Mouse (Mus musculus) forebrain, embryonic 14.5 days (tissue): Measurements from ENCODE around the gene Iqch. TPM values are rescaled to one million over a fixed set of nuclear protein-coding genes. Genes with fewer than 3 reads are reported as not detected.
A peak's percentile ranks its signal among the peaks of the same experiment; 100 is the strongest.

ENCODE experiments used
- ATAC-seq: fragments of 200-750 bp; cut with Nextera tagmentation; 2 replicates; pipeline ENCODE4 v1.8.0; 2017; ENCODE audit warnings: mild to moderate bottlenecking, moderate library complexity
- DNase-seq: peaks from one replicate; pipeline ENCODE4 v3.0.0-alpha.2; 2015; ENCODE audit warnings: low spot score
- H3K27ac ChIP-seq: fragments of 300-500 bp; sonication (generic); 2 replicates; pipeline ENCODE4 v1.5.1; 2014; ENCODE audit warnings: low read depth, mild to moderate bottlenecking, control low read depth, low read length, moderate library complexity
- H3K27me3 ChIP-seq: fragments of 300-500 bp; sonication (generic); replicated peaks from 2 replicates; pipeline ENCODE4 v1.6.1; 2014; ENCODE audit warnings: low read length, control low read depth, mixed read lengths; ENCODE audit not compliant: control insufficient read depth, insufficient read depth
- H3K36me3 ChIP-seq: fragments of 300-500 bp; sonication (generic); 2 replicates; pipeline ENCODE4 v1.6.1; 2014; ENCODE audit warnings: low read length, control low read depth; ENCODE audit not compliant: control insufficient read depth, insufficient read depth
- H3K4me1 ChIP-seq: fragments of 300-500 bp; sonication (generic); 2 replicates; pipeline ENCODE4 v1.6.1; 2014; ENCODE audit warnings: antibody characterized with exemption, low read length, control low read depth; ENCODE audit not compliant: control insufficient read depth, insufficient read depth
- H3K4me2 ChIP-seq: fragments of 300-500 bp; sonication (generic); 2 replicates; pipeline ENCODE4 v1.6.1; 2014; ENCODE audit warnings: mild to moderate bottlenecking, control low read depth, low read length
- H3K4me3 ChIP-seq: fragments of 300-500 bp; sonication (generic); 2 replicates; pipeline ENCODE4 v1.5.1; 2014; ENCODE audit warnings: low read depth, low read length, control low read depth
- H3K9ac ChIP-seq: fragments of 300-500 bp; sonication (generic); 2 replicates; pipeline ENCODE4 v1.6.1; 2014; ENCODE audit warnings: mild to moderate bottlenecking, low read length, control low read depth, moderate library complexity
- H3K9me3 ChIP-seq: fragments of 300-500 bp; sonication (generic); replicated peaks from 2 replicates; pipeline ENCODE4 v1.6.1; 2016; ENCODE audit warnings: low read length, control low read depth, mixed read lengths; ENCODE audit not compliant: control insufficient read depth
- WGBS: fragments of 180-500 bp; shearing (Covaris S2); extraction: QIAGEN DNeasy Blood & Tissue Kit; methylation state at CpG from one replicate; pipeline ENCODE4 v1.1.7; 2014; 5-methylcytosine and 5-hydroxymethylcytosine counted together
- polyA plus RNA-seq: library from polyadenylated mRNA; unstranded; fragments of >200 nt; fragmentation: Nextera tagmentation; extraction: Ambion mirVana; gene quantifications from 2 replicates; pipeline ENCODE4 v1.2.1, GENCODE M21; 2014

Iqch gene
- polyA plus RNA-seq, 1 experiment from 2014 or later: 0.06 TPM

DNA sequence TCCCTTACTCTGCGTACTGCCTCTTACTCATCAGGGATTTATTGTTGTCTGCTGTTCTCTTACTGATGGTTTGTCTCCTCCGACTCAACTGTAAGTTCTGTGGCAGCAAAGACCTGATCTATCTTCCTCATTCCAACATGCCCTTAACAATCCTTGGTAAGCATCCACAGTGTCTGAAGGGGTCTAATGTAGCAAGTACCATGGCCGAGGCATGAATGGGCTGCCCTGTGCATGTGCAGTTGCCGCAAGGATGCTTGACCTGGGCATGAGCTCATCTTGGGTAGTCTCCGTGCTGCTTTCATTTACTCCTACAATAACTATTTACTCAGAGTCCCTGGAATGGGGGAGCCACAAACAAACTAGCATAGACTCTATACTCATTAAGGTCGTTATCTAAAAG, 17.0 kb downstream of the Iqch start:
- ATAC-seq (no peak), DNase-seq (no peak)
- H3K9ac ChIP-seq: no peak overlapping the region
- 86% methylated on average over 6 of the region's 6 CpGs for WGBS
- no peaks in the 10 kb centered on the region for H3K4me1 ChIP-seq
- no peak overlapping the region for H3K4me2 ChIP-seq
- H3K36me3 ChIP-seq: no peaks in the 10 kb centered on the region
- no peaks in the 10 kb centered on the region for H3K9me3 ChIP-seq
- no peak overlapping the region for H3K27ac ChIP-seq
- no peak overlapping the region for H3K4me3 ChIP-seq
- H3K27me3 ChIP-seq: no peaks in the 10 kb centered on the region; the same call in 1 of the 2 replicates

DNA sequence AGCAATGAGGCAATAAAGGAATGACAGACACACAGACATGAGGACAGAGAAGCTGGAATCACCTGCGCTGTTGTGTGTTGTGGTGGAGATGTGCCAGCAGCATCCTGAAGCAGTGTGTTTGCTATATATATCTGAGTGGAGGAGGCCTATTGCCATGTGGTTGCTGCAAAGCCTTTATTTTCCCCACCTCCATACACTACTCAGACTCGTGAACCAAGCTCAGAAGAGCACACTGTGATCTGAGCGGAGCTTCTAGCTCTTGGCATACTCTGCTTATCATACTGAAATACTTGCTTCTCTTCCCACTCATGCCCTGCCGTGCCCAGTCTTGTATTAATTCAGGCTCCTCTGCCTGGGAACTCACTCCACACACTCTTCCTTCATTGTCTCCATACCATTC, 20.5 kb downstream of the Iqch start:
- no peak overlapping the region for H3K27ac ChIP-seq
- no peaks in the 10 kb centered on the region for H3K9me3 ChIP-seq
- no peaks in the 10 kb centered on the region for H3K4me1 ChIP-seq
- H3K36me3 ChIP-seq: no peaks in the 10 kb centered on the region
- no peaks in the 10 kb centered on the region for H3K27me3 ChIP-seq
- no peak for DNase-seq
- H3K4me3 ChIP-seq: no peak overlapping the region
- 83% methylated on average over 4 of the region's 4 CpGs for WGBS
- no peak overlapping the region for H3K9ac ChIP-seq
- no peak overlapping the region for H3K4me2 ChIP-seq
- no peak for ATAC-seq

DNA sequence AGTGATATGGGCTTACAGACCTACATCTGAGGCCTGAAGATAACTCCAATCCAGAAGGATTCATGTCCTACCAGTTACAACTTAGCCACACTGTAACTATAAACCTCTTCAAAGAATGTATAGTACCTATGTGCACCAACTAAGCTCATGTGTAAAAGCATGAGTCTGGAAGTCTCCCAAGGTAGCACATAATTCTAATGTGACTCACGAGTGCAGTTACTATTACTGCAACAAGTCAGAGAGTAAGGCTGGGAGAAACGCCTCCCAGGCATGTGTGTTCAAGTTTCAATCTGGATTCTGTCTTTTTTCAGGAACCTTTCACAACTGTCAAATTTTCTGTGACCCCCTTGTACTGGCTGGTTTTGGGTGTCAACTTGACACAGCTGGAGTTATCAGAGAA, 22.2 kb downstream of the Iqch start:
- WGBS: 89% methylated on average over 2 of the region's 2 CpGs
- no peaks in the 10 kb centered on the region for H3K9me3 ChIP-seq
- no peak overlapping the region for H3K9ac ChIP-seq
- H3K4me1 ChIP-seq: no peaks in the 10 kb centered on the region
- no peak overlapping the region for H3K27ac ChIP-seq
- ATAC-seq: no peak
- H3K4me2 ChIP-seq: no peak overlapping the region
- H3K27me3 ChIP-seq: no peaks in the 10 kb centered on the region
- no peaks in the 10 kb centered on the region for H3K36me3 ChIP-seq
- no peak for DNase-seq
- no peak overlapping the region for H3K4me3 ChIP-seq

DNA sequence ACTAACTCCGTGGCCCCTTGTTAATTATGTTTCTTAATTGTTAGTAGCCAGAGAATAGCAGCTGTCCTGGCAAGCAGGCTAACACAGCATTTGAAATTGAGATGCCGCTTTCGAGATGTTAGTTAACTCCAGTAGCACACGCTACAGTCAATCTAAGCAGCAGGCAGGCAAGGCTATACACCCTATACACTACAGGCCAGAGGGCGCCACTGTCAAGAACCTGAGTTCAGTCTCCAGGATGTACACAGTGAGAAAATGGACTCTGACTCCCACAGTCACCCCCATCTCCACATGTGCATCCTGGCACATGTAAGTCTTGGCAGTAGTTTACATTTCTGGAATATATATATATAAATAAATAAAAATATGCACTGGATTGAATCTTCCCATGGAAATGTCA, 22.6 kb downstream of the Iqch start:
- no peak overlapping the region for H3K9ac ChIP-seq
- ATAC-seq (no peak), DNase-seq (no peak)
- H3K4me3 ChIP-seq: no peak overlapping the region
- H3K27ac ChIP-seq: no peak overlapping the region
- WGBS: 70% methylated on average over 5 of the region's 5 CpGs
- no peaks in the 10 kb centered on the region for H3K27me3 ChIP-seq
- no peaks in the 10 kb centered on the region for H3K4me1 ChIP-seq
- no peaks in the 10 kb centered on the region for H3K9me3 ChIP-seq
- no peak overlapping the region for H3K4me2 ChIP-seq
- H3K36me3 ChIP-seq: no peaks in the 10 kb centered on the region

DNA sequence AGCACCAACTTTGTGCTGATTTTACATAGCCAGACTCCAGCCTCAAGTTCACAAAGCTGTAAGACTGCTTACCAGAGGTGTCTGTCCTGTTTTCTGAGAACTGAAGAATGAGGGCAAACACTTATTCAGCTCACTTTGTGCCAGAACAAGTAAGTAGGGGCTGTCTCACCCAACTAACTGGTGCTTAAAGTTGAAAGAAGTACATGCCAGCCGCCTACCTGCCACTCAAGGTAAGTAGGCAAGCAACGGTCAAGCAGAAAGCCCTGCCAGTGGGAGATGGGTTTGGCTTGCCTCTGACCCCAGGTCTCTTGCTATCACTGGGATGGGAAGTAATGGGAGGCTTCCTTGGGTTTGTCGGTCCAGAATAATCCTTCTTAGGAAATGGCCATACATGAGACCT, 24.8 kb downstream of the Iqch start:
- no peak for DNase-seq

DNA sequence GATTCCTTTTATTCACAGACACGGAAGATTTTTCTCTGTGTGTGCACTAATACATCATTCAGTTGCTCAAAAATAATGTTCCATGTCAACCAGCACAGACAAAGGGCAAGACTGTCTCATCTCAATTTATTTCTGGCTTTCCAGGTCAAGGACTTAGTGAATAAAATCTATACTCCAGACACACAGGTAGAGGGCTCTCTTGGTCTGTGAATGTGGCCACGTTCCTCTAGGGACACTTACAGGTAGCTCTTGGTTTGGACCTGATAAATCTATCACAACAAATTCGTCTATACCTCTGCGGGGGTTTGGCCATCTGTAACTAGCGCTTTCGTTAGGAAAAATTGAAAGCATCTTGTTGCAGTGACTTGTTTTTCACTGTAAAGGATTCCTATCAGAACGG, 29.4 kb downstream of the Iqch start:
- 75% methylated on average over 7 of the region's 7 CpGs for WGBS

More for the DNA sequence above, 24.8 kb downstream of the Iqch start:
- H3K9me3 ChIP-seq: no peaks in the 10 kb centered on the region
- H3K27me3 ChIP-seq: no peaks in the 10 kb centered on the region
- no peak overlapping the region for H3K4me2 ChIP-seq
- no peak overlapping the region for H3K27ac ChIP-seq
- no peak for ATAC-seq
- no peaks in the 10 kb centered on the region for H3K4me1 ChIP-seq
- H3K36me3 ChIP-seq: no peaks in the 10 kb centered on the region
- WGBS: 82% methylated on average over 3 of the region's 3 CpGs
- H3K4me3 ChIP-seq: no peak overlapping the region
- no peak overlapping the region for H3K9ac ChIP-seq

DNA sequence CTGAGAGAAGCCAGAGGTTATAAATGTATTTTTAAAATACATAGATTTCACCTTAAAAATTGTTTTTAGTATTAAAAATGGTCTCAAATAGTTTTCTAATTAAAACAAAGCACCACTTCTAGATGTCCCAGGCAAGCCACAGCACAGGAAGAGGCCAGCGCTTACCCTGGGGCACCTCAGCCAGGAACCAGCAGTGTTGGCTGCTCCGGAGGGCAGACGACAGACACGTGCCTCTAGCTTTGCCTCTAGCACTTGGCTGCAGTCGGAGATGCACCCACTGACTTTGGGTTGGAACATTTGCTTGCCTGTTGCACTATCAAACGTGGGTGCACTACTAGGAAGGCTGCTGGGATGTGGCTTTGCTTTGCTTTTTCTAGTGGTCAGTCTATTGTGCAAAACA, 30.4 kb downstream of the Iqch start:
- Histone ChIP-seq H3K9ac (no peak overlapping the region), H3K36me3 (no peaks in the 10 kb centered on the region), H3K27ac (no peak overlapping the region), H3K4me3 (no peak overlapping the region), H3K27me3 (no peaks in the 10 kb centered on the region), H3K9me3 (no peaks in the 10 kb centered on the region), H3K4me2 (no peak overlapping the region), H3K4me1 (peaks cover 10% of the 10 kb centered on the region; the same call in 1 of the 2 replicates)
- ATAC-seq: no peak
- DNase-seq: no peak
- 40% methylated on average over 6 of the region's 6 CpGs for WGBS

More for the DNA sequence above, 29.4 kb downstream of the Iqch start:
- Histone ChIP-seq H3K9me3 (no peaks in the 10 kb centered on the region), H3K27ac (no peak overlapping the region), H3K27me3 (no peaks in the 10 kb centered on the region), H3K36me3 (no peaks in the 10 kb centered on the region), H3K4me3 (no peak overlapping the region), H3K4me2 (no peak overlapping the region), H3K4me1 (peaks cover 10% of the 10 kb centered on the region; the same call in 1 of the 2 replicates), H3K9ac (no peak overlapping the region)
- DNase-seq: no peak
- no peak for ATAC-seq

DNA sequence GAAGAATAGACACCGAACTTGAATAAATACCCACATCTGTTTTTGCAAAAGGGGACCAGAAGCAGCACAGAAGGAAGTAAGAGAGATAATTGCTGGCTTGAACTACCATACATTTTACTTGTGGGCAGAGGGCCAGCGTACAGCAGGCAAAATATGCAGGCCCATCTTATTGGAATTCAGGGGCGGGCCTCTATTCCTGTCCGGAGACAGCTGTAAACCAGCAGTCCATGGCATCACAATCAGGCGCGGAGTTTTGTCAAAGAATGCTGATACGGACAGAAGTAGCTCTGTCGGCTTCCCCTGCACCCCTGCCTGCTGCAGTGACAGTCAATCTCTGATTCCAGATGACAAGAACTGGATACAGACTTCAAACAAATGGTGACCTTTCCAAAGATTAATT, 33.5 kb downstream of the Iqch start:
- Histone ChIP-seq H3K4me1 (peaks cover 10% of the 10 kb centered on the region; the same call in 1 of the 2 replicates), H3K27ac (no peak overlapping the region), H3K4me2 (no peak overlapping the region), H3K36me3 (no peaks in the 10 kb centered on the region), H3K27me3 (no peaks in the 10 kb centered on the region), H3K9me3 (no peaks in the 10 kb centered on the region), H3K4me3 (no peak overlapping the region), H3K9ac (no peak overlapping the region)
- WGBS: 16% methylated on average over 8 of the region's 8 CpGs
- DNase-seq (peak; percentile 67), ATAC-seq (peak; percentile 10; the same call in 1 of the 2 replicates)

DNA sequence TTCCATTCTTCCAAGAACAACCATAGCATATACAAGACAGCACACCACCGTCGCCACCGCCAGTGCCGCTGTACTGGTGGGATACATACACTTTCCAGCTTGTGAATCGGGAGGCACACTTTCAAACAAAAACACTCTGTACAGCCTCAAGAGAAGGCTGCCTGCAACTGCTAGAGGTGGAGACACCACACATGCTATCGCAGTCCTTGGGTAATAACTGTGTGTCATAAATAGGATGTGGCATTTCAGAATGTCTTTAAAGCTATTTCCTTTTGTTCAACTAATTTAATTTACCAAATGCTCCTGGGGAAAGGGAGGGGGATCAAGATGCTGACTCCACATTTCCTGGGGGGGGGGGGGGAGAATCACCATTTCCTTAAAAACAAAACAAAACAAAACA, 34.0 kb downstream of the Iqch start:
- WGBS: 72% methylated on average over 6 of the region's 6 CpGs
- DNase-seq: no peak

More for the DNA sequence above, 34.0 kb downstream of the Iqch start:
- Histone ChIP-seq H3K4me3 (no peak overlapping the region), H3K4me1 (peaks cover 10% of the 10 kb centered on the region; the same call in 1 of the 2 replicates), H3K27me3 (no peaks in the 10 kb centered on the region), H3K9ac (no peak overlapping the region), H3K27ac (no peak overlapping the region), H3K36me3 (no peaks in the 10 kb centered on the region), H3K9me3 (no peaks in the 10 kb centered on the region), H3K4me2 (no peak overlapping the region)
- no peak; the same call in 1 of the 2 replicates for ATAC-seq
